Mouse (Mus musculus): ENCODE measurements at regions not wholly inside any gene's neighbourhood (a gene's known extent, or its start where the extent isn't known, plus 50 kb on each side); places are given as distances from the start of the nearest gene placed in this dataset.

DNA sequence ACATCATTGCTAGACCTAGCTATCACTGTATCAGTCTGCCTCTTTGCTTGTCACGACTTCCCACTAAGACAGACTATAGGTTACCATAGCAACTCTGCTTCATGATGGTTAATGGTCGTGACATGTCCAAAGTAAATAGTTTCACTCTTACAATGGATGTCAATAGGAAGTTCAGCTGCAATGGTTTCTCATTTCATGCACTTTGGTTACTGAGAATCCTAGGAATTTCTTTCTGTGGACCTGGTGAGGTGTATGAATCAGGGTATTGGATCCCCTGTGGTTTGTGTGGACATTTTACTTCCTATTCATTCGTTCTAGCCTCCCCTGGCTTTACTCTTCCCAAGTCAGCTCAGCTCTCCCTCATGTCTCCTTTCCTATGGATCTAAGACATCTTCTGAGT is 385.5 kb upstream of the Dcn start:
- no peak for TF ChIP-seq CTCF (IDR thresholded peaks at IDR 0.05; ENCODE audit: low read depth)
- no peak for TF ChIP-seq EP300 (IDR thresholded peaks at IDR 0.05; ENCODE audit: low read depth)

Data from liver, embryonic 14.5 days (tissue).